Mouse (Mus musculus) hindbrain, embryonic 11.5 days (tissue): Measurements from ENCODE around the gene Ccdc61. TPM values are rescaled to one million over a fixed set of nuclear protein-coding genes. Genes with fewer than 3 reads are reported as not detected.

ENCODE experiments used
- ATAC-seq: fragments of 200-750 bp; cut with Nextera tagmentation; 2 replicates; pipeline ENCODE4 v1.8.0; 2017; ENCODE audit warnings: mild to moderate bottlenecking, moderate TSS enrichment, moderate library complexity; ENCODE audit not compliant: low FRiP score
- DNase-seq: peaks from one replicate; pipeline ENCODE4 v3.0.0-alpha.2; 2015; ENCODE audit warnings: low spot score
- H3K27ac ChIP-seq: fragments of 300-500 bp; sonication (generic); 2 replicates; pipeline ENCODE4 v1.5.1; 2014; ENCODE audit warnings: mild to moderate bottlenecking, low read depth, low read length
- H3K27me3 ChIP-seq: fragments of 300-500 bp; sonication (generic); 2 replicates; pipeline ENCODE4 v1.6.1; 2014; ENCODE audit warnings: mild to moderate bottlenecking, low read length, moderate library complexity, mixed read lengths; ENCODE audit not compliant: control insufficient read depth, insufficient read depth
- H3K36me3 ChIP-seq: fragments of 300-500 bp; sonication (generic); 2 replicates; pipeline ENCODE4 v1.6.1; 2014; ENCODE audit warnings: mild to moderate bottlenecking, low read length, moderate library complexity, mixed read lengths; ENCODE audit not compliant: control insufficient read depth, insufficient read depth
- H3K4me1 ChIP-seq: fragments of 300-500 bp; sonication (generic); replicated peaks from 2 replicates; pipeline ENCODE4 v1.6.1; 2014; ENCODE audit warnings: low read length, mixed read lengths; ENCODE audit not compliant: control insufficient read depth, insufficient read depth
- H3K4me2 ChIP-seq: fragments of 300-500 bp; sonication (generic); replicated peaks from 2 replicates; pipeline ENCODE4 v1.6.1; 2014; ENCODE audit warnings: mild to moderate bottlenecking, low read depth, low read length
- H3K4me3 ChIP-seq: fragments of 300-500 bp; sonication (generic); 2 replicates; pipeline ENCODE4 v1.5.1; 2014; ENCODE audit warnings: low read depth, low read length
- H3K9ac ChIP-seq: fragments of 300-500 bp; sonication (generic); 2 replicates; pipeline ENCODE4 v1.6.1; 2014; ENCODE audit warnings: low read depth, low read length
- H3K9me3 ChIP-seq: fragments of 300-500 bp; sonication (generic); 2 replicates; pipeline ENCODE4 v1.6.1; 2016; ENCODE audit warnings: low read length; ENCODE audit not compliant: control insufficient read depth
- WGBS: fragments of 180-500 bp; shearing (Covaris S2); extraction: QIAGEN DNeasy Blood & Tissue Kit; methylation state at CpG from one replicate; pipeline ENCODE4 v1.1.7; 2014; 5-methylcytosine and 5-hydroxymethylcytosine counted together
- polyA plus RNA-seq: library from polyadenylated mRNA; unstranded; fragments of >200 nt; fragmentation: Nextera tagmentation; extraction: Ambion mirVana; gene quantifications from 2 replicates; pipeline ENCODE4 v1.2.1, GENCODE M21; 2014

Ccdc61 gene
- polyA plus RNA-seq, 1 experiment from 2014 or later = 27.3 TPM

GRCm38 (mm10) chr7:18923711-18924191 is 13.5 kb upstream of the Ccdc61 start:
- DNase-seq = peak; percentile 81
- peak overlapping the region; percentile 24 for H3K4me2 ChIP-seq
- no peaks in the 10 kb centered on the region for H3K9me3 ChIP-seq
- H3K27me3 ChIP-seq = no peaks in the 10 kb centered on the region
- H3K27ac ChIP-seq = peak overlapping the region; percentile 93
- no peak overlapping the region for H3K4me3 ChIP-seq
- 18% methylated on average over 4 of the region's 4 CpGs for WGBS
- ATAC-seq = peak; percentile 52
- 0 out of 2 replicates have a peak overlapping the region, but pooled peaks have one; percentile 16 for H3K9ac ChIP-seq
- peaks cover 26% of the 10 kb centered on the region for H3K4me1 ChIP-seq
- no peaks in the 10 kb centered on the region for H3K36me3 ChIP-seq

- Histone ChIP-seq H3K27me3 (no peaks in the 10 kb centered on the region), H3K36me3 (no peaks in the 10 kb centered on the region), H3K9ac (no peak overlapping the region), H3K4me3 (no peak overlapping the region), H3K4me2 (peak overlapping the region; percentile 24; the same call in 1 of the 2 replicates), H3K9me3 (no peaks in the 10 kb centered on the region), H3K4me1 (peaks cover 26% of the 10 kb centered on the region), H3K27ac (peak overlapping the region; percentile 93)
- 67% methylated on average over 11 of the region's 11 CpGs for WGBS
- no peak for DNase-seq
- no peak; the same call in 1 of the 2 replicates for ATAC-seq
Measured at GRCm38 (mm10) chr7:18923267-18923666, 13.1 kb upstream of the Ccdc61 start.

GRCm38 (mm10) chr7:18922807-18923206 is 12.6 kb upstream of the Ccdc61 start:
- Histone ChIP-seq H3K9me3 (no peaks in the 10 kb centered on the region), H3K36me3 (no peaks in the 10 kb centered on the region), H3K4me3 (no peak overlapping the region), H3K9ac (no peak overlapping the region), H3K4me2 (peak overlapping the region; percentile 24; the same call in 1 of the 2 replicates), H3K27me3 (no peaks in the 10 kb centered on the region), H3K4me1 (peaks cover 26% of the 10 kb centered on the region), H3K27ac (peak overlapping the region; percentile 93)
- WGBS = 33% methylated on average over 5 of the region's 5 CpGs
- ATAC-seq (no peak), DNase-seq (peak; percentile 68)

- peak; percentile 55 for DNase-seq
- H3K27ac ChIP-seq = peak overlapping the region; percentile 70
- no peak overlapping the region for H3K4me3 ChIP-seq
- H3K9ac ChIP-seq = peak overlapping the region; percentile 28; the same call in 1 of the 2 replicates
- H3K4me2 ChIP-seq = 0 out of 2 replicates have a peak overlapping the region, but pooled peaks have one; percentile 11
- WGBS = 3% methylated on average over 12 of the region's 12 CpGs
- no peaks in the 10 kb centered on the region for H3K36me3 ChIP-seq
- H3K9me3 ChIP-seq = no peaks in the 10 kb centered on the region
- ATAC-seq = 0 out of 2 replicates have a peak, but pooled peaks have one; percentile 4
- H3K4me1 ChIP-seq = peaks cover 24% of the 10 kb centered on the region
- no peaks in the 10 kb centered on the region for H3K27me3 ChIP-seq
Measured at GRCm38 (mm10) chr7:18921069-18921468, 10.9 kb upstream of the Ccdc61 start.

- H3K9ac ChIP-seq = no peak overlapping the region
- H3K4me2 ChIP-seq = no peak overlapping the region
- H3K27me3 ChIP-seq = no peaks in the 10 kb centered on the region
- DNase-seq (no peak), ATAC-seq (no peak)
- H3K4me1 ChIP-seq = peaks cover 8% of the 10 kb centered on the region
- no peaks in the 10 kb centered on the region for H3K9me3 ChIP-seq
- H3K27ac ChIP-seq = no peak overlapping the region
- 63% methylated on average over 3 of the region's 3 CpGs for WGBS
- no peak overlapping the region for H3K4me3 ChIP-seq
- no peaks in the 10 kb centered on the region for H3K36me3 ChIP-seq
Measured at GRCm38 (mm10) chr7:18917931-18918330, 7.7 kb upstream of the Ccdc61 start.

- H3K4me3 ChIP-seq = no peak overlapping the region
- no peak overlapping the region for H3K9ac ChIP-seq
- H3K27ac ChIP-seq = no peak overlapping the region
- 67% methylated on average over 4 of the region's 4 CpGs for WGBS
- ATAC-seq (no peak), DNase-seq (no peak)
- no peaks in the 10 kb centered on the region for H3K9me3 ChIP-seq
- H3K36me3 ChIP-seq = no peaks in the 10 kb centered on the region
- H3K4me1 ChIP-seq = peaks cover 2% of the 10 kb centered on the region; the same call in 1 of the 2 replicates
- H3K27me3 ChIP-seq = no peaks in the 10 kb centered on the region
- H3K4me2 ChIP-seq = no peak overlapping the region
Measured at GRCm38 (mm10) chr7:18916254-18916653, 6.0 kb upstream of the Ccdc61 start.

- Histone ChIP-seq H3K9ac (peak overlapping the region; percentile 59), H3K4me2 (peak overlapping the region; percentile 60), H3K4me3 (peak overlapping the region; percentile 82), H3K27me3 (no peaks in the 10 kb centered on the region), H3K27ac (no peak overlapping the region), H3K4me1 (0 out of 2 replicates have a peak, but pooled peaks cover 5% of the 10 kb centered on the region), H3K9me3 (no peaks in the 10 kb centered on the region), H3K36me3 (no peaks in the 10 kb centered on the region)
- no peak for DNase-seq
- WGBS = 10% methylated on average over 17 of the region's 17 CpGs
- peak; percentile 28 for ATAC-seq
Measured at GRCm38 (mm10) chr7:18909797-18910196, 418 bp downstream of the Ccdc61 start.

GRCm38 (mm10) chr7:18904971-18905370 is 5.2 kb downstream of the Ccdc61 start:
- no peak for DNase-seq
- no peak overlapping the region for H3K4me3 ChIP-seq
- H3K4me2 ChIP-seq = no peak overlapping the region
- H3K9me3 ChIP-seq = no peaks in the 10 kb centered on the region
- H3K4me1 ChIP-seq = 0 out of 2 replicates have a peak, but pooled peaks cover 5% of the 10 kb centered on the region
- H3K36me3 ChIP-seq = no peaks in the 10 kb centered on the region
- no peak overlapping the region for H3K27ac ChIP-seq
- no peak overlapping the region for H3K9ac ChIP-seq
- WGBS = 86% methylated on average over 3 of the region's 3 CpGs
- H3K27me3 ChIP-seq = no peaks in the 10 kb centered on the region
- ATAC-seq = no peak

GRCm38 (mm10) chr7:18902486-18902885 is 7.7 kb downstream of the Ccdc61 start:
- Histone ChIP-seq H3K4me1 (no peaks in the 10 kb centered on the region), H3K27ac (no peak overlapping the region), H3K4me3 (no peak overlapping the region), H3K9me3 (no peaks in the 10 kb centered on the region), H3K9ac (no peak overlapping the region), H3K4me2 (no peak overlapping the region), H3K27me3 (no peaks in the 10 kb centered on the region), H3K36me3 (no peaks in the 10 kb centered on the region)
- ATAC-seq (no peak), DNase-seq (no peak)
- 77% methylated on average over 3 of the region's 3 CpGs for WGBS
